Mouse (Mus musculus): ENCODE measurements around the gene Cacng6.

The Cacng6 gene

DNA sequence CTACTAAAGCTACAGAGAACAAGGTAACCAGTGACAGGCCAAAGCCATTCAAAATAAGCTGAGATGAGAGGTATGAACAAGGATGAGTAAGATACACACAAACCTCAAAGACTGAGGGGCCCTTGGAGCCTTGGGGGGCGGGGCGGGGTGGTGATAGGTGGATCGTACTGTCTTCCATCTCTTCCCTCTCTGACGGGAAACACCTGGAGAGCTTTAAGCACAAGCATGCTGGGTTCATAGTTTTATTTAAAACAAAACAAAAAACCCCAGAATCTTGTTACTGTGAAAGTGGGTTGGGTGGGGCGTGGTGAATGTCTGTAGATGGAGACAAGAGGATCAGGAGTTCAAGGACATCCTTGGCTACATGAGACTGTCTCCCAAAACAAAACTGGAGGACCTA is 3.5 kb upstream of the Cacng6 start:
- no peak for DNase-seq (ENCODE audit: low spot score)

DNA sequence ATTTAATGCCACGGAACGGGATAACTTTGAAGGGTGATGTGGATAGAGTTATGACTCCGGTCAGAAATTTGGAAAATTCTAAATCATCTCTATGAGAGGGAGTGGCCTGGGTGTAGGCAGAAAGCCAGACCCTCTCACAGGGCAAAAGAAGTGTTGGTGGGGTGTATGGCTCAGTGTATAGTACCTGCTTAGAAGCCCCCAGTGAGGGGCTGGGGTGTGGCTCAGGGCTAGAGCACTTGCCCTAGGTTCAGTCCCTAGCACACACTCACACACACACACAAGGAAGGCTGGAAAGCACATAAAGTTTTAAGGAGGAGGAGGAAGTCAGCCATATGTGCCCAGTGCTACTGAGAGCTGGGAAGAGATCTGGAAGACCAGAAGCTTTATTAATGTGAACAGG is 2.7 kb upstream of the Cacng6 start:
- no peak for DNase-seq (ENCODE audit: low spot score)

DNA sequence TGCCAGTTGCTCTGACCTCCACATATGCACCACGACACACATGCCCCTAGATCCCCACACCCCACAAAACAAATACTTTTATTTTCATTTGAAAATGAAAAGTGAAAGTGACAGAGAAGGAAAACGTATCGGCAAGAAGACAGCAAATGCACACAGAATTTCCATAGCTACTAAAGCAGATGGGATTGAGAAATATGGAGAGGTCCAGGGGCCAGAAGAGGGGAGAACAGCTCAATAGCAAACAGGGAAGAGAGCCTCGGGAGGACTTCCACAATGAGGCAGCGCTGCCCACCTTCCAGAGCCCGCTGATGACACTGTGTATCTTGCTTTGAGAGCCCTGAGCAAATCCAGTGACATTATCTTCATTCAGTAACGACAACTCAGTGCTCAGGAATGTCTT is 1.9 kb upstream of the Cacng6 start:
- no peak for DNase-seq (ENCODE audit: low spot score)

DNA sequence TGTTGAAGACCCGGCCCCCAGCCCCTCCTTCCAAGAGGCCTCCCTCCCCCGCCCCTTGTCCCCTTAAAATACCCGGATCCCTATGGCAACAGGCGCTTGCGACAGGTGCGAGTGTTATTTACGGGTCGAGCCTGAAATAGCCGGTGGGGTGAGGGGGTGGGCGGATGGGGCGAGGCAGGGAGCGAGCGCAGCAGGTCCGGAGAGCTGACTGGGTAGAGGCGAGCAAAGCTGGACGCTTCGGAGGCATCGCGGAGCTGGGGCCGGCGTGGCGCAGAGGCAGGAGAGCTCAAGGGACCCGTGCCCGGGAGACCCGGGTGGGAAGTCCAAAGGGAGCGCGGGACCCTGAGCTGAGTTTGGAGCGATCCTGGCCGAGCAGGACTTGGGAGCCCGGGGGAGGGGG is 565 bp upstream of the Cacng6 start:
- no peak for DNase-seq (ENCODE audit: low spot score)

DNA sequence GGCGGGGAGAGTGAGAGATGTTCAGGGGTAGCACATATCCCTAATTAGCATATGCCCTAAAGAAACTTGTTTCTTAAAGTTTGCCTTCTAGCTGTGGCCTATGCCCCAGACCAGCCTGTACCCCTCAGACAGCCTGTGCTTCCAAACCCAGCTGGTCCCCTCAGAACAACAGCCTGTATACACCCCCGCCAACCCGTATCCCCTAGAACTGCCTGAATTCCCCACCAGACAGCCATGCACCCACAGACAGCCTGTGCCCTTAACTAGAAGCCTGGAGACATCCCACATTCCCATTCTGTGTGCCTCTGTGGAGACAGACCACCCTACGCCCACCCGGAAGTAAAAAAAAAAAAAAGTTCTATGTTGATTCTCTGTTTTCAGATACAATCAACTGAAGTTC is 1.1 kb downstream of the Cacng6 start:
- DNase-seq (ENCODE audit: low spot score), result no peak

DNA sequence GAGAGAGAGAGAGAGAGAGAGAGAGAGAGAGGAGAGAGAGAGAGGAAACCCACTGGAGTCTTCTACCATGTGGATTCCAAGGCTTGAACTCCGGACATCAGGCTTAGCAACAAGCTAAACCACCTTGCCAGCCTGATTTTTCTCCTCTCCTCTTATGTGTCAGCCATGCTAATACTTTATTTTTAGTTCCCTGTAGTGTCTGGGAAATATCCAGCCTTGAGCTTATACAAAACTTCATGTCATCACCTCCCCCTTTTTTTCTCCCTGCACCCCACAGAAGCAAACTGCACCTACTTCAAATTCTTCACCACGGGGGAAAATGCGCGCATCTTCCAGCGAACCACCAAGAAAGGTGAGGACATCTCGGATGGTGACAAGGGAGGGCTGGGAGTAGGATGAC is 6.2 kb downstream of the Cacng6 start:
- no peak for DNase-seq (ENCODE audit: low spot score)

DNA sequence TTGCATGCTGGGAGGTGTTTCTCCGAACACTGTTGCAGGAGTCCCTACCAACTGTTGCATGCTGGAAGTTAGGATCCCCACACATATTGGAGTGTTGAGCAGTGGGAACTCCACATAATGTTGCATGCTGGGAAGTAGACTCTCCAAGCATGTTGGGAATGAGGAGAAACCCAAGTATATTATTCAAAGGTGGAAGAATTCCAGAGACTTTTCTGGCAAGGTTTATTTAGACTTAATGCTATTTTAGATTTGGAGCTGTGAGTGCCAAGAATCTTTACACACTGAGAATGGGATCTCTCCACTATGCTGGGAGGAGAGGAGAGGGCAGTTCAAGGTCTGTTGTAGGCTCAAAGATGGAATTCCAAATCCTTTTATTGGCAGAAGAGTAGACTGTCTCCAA is 8.1 kb downstream of the Cacng6 start:
- no peak for DNase-seq (ENCODE audit: low spot score)

DNA sequence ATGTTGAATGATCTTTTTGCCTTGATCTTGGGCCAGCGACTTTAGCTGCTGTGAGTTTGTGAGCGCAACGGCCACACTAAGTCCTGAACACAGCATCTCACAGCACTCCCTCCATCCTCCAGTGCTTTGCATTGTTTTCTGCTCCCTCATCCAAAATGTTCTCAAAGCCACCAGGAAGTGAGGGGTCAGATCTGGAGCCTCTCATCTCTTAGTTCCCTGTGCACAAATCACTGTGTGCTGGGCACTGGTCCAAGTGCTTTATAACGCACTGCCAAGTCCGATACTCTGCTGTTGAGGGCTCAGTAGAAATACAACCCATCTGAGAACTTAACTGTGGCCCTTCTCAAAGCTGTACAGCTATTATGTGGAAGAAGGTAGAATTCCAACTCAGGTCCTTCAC is 13.9 kb downstream of the Cacng6 start:
- no peak for DNase-seq (ENCODE audit: low spot score)

DNA sequence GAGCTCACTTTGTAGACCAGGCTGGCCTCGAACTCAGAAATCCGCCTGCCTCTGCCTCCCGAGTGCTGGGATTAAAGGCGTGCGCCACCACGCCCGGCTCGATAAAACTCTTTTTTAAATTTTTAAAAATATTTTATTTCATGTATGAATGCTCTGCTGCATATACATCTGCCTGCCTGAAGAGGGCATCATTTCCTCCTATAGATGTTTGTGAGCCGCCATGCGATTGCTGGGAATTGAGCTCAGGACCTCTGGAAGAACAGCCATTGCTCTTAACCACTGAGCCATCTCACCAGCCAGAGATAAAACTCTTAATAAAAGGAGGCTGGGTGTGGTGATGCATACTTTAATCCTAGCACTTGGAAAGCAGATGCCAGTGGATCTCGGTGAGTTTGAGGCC is 16.0 kb downstream of the Cacng6 start:
- no peak for DNase-seq (ENCODE audit: low spot score)

DNA sequence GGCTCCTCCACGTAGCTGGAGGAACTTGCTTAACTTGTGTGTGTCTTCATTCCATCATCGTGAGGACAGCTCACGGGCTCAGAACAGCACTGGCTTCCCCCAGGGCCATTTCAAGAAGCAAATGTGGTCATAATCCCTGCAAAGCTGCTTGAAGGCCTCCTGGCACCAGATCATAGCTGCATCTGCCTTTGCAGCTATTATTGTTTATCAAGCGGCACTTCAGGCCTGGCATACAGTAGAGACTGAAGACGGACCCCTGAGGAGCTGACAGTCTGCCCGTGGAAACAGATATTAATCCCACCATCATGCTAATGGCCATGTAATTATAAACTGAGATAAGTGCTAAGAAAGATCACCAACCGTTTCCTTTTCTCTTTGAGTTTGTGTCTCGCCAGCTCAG is 16.5 kb downstream of the Cacng6 start:
- no peak for DNase-seq (ENCODE audit: low spot score)

DNA sequence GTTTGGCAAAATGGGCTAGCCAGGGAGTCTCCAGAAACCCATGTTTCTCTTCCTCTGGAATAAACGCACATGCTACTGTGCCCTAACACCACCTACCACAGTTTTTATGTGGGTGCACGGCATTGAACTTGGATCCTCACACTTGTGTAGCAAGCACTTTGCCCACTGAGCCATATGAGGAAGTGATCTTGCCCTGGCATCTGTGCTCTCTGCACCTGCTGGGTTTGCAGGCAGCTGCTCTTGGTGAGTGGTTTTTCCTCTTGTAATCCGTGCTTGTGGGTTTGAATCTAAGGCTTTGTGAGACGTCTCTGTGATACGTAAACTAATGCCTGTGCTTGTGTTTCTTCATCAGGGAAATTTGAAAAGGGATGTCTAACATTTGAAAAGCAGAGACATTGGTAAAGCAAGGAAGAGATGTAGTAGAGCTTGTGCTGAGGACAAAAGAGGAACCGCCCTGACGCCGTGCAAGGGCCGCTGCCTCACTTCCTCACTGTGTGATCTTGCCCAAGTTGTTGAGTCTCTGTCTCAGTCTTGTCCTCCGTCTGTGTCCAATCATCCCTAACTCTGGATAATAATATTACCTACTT is 18.6 kb downstream of the Cacng6 start:
- DNase-seq (ENCODE audit: low spot score), result no peak

DNA sequence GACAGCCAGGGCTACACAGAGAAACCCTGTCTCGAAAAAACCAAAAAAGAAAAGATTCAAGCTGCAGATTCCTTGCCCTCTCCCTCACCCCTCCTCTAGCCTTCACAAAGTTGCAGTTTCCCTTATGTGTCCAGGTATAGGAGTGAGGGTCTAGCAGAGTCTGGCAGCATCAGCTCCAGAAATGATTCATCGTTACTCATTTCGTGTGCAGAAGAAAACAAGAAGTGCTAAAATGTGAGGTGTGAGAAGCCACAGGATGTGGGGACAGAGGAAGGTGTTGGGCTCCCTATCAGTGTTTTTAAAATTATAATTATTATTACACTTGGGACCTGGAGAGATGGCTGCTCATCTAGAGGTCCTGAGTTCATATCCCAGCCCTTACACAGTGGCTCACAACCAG is 20.7 kb downstream of the Cacng6 start:
- DNase-seq (ENCODE audit: low spot score), result no peak

DNA sequence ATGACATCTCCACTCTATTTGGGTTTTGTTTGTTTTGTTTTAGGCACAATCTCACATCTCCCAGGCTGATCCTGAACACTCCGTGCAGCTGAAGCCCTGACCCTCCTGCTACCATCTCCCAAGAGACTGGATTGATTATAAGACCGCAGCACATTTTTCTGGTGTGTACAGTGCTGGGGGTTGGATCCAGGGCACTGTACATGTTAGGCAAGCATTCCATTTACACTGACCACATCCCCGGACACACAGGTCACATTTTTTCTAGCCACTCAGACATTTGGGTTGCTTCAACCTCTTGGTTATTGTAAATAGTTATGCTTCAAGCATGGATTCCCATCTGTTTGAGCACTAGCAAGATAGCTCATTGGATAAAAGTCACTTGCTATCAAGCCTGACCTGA is 22.6 kb downstream of the Cacng6 start:
- DNase-seq (ENCODE audit: low spot score), result no peak

DNA sequence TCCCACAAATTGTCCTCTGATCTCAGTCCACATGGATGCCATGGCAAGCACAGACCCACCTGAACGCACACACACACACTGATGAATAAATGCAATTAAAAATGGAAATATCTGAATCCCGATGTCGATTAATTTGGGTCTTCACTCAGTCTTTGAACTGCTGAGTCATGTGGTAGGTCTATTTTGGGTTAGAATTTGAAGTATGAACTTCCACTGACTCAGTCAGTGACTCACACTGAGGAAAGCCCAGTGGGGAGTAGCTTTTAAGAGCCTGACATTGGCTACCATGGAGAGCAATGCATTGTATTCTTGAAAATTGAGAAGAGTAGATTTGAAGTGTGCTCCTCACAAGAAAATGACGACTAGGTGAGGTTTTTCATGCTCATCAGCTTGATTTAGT is 23.0 kb downstream of the Cacng6 start:
- DNase-seq (ENCODE audit: low spot score), result no peak

DNA sequence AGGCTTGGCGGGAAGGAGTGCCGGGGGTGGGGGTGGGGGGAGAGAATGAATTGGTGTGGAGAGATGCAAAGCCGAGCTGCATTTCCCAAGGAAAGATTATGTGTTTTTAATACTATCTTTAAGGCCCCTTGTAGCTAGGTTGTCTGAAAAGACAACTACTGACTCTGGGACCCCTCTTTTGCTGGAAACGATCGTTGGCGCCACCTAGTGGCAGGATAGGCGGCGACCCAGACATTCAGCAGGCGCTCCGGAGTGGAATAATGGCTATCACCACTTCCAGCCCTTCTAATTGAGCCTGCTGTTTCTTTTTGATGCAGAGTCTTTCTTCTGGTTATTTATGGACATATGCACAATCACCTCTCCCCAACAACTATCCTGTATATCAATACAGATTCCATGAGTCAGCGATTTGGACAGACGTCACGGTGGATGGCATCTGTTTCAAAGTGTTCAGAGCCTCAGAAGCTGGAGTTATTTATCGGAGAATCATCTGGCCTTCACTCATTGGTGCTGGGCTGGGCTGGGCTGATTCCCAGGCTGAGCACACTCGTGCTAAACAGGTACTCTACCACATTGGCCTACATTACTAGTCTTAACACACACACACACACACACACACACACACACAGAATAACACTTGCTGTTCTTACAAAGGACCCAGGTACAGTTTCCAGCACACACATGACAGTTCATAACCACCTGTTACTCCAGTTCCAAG is 24.9 kb downstream of the Cacng6 start:
- peak; percentile 23 for DNase-seq (ENCODE audit: low spot score)

DNA sequence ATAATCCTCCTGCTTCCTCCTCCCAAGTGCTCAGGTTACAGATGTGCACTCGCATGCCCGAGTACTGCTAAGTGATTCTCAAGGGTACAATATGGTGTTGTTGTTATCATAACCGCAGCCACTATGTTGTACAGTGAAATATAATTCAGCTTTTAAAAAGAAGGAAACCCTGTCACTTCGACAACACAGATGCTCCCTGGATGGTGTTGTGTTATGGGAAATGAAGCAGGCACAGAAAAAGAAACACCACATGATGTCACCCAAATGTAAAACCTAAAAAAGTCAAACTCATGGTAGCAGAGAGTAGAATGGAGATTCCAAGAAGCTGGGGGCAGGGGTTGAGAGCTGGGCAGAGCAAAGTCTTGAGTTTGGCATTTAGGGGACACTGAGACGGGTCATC is 26.7 kb downstream of the Cacng6 start:
- no peak for DNase-seq (ENCODE audit: low spot score)

DNA sequence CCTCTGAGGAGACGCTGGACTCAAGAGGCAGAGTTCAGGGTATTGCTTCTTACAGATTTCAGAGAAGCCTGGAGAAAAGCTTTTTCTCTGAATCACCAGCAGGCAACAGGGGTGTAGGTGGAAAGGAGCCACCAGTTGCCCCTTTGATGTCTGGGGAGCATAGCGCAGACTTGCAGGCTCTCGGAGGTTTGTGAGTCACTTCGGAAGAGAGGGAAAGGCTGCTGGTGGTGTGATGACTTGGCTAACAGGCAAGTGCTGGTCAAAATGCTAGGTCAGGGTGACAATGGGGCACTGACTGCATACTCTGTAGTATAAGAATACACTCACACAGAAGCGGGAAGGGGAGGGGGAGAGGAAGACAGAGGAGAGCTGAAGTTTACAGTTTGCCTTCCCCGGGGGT is 27.2 kb downstream of the Cacng6 start:
- no peak for DNase-seq (ENCODE audit: low spot score)

DNA sequence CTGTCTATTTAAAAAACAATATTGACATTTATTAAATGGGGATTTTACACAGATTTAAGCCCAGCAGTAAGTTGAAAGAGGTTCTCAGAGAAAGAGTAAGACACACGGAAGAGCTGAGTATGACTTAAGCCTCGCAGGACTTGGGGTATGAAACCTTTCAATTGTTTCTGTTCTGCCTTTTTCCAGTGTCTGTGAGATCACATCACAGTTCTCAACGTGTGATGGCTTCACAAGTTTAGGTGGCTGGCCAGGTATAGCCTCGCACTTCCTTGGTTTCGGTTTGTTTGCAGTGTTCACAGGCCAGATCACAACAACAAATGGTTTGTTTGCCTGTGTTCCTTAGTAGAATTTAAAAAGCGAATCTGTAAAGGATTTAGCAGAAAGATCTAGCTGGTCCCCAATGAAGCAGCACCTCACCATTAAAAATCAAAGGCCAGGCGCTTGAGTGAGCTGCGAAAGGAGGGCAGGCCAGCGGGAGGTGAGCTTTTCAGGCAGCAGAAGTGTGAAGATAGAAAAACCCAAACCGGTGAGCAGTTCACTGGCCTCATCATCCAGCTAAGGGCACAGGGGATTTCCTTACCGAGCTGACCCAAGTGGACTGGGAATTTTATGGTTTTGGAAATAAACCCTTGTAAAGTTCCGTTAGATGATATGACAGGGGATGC is 29.0 kb downstream of the Cacng6 start:
- DNase-seq (ENCODE audit: low spot score), result no peak

DNA sequence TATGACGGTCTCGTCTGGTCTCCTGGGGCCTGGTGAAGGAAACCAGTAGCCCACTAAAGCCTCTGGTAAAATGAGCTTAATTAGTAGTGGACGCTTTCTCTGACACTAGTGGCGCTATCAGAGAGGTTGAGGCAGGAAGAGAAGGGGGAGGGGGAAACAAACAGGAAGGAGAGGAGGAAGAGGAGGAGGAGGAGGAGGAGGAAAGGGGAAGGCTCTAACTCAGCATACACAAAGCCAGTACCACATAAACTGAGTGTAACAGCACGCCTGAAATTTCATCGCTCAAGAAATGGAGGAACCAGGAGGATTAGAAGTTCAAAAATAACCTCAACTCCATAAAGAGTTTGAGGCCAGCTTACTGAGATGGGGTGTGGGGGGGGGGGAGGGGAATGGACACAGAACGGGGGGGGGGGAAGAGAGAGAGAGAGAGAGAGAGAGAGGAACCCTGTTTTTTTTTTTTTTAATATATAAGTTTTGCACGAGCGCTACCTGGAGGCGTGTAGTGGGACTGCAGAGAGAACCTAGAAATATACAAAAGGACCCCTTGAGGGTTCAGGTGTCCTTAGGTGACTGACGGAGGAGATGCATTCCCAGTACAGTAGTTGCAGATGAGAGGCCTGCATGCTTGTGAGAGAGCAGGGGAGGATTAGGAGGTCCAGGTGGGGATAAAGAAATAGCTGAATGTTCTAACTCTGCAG is 29.6 kb downstream of the Cacng6 start:
- no peak for DNase-seq (ENCODE audit: low spot score)

DNA sequence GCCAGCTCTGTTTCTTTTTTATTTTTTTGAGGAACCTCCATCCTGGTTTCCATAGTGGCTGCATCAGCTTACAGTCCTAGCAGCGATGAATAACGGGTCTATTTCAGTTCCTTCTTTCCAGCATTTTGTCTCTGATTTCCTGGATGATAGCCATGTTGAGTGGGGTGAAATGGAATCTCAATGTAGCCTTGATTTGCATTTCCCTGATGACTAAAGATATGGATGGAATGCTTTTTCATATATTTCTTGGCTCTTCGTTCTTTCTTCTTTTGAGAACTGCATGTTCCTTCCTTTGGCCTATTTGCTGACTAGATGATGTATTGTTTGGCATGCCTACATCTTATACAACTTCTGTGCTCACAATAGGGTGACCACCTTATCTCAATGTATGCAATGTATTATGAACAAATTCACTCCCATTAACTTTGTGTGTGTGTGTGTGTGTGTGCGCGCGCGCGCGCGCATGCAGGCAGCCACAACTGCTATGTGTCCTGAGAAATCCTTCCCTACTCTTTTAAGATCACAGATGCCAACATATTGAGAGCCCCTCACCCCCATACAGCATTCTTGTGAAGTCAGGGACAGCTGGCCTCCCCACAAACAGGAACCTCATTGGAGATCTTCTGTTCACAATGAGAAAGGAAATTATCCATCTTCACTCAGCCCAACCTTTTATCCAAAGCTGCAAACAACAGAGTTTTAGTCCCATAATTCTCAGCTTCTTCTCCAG is 33.3 kb downstream of the Cacng6 start:
- DNase-seq (ENCODE audit: low spot score), result no peak

DNA sequence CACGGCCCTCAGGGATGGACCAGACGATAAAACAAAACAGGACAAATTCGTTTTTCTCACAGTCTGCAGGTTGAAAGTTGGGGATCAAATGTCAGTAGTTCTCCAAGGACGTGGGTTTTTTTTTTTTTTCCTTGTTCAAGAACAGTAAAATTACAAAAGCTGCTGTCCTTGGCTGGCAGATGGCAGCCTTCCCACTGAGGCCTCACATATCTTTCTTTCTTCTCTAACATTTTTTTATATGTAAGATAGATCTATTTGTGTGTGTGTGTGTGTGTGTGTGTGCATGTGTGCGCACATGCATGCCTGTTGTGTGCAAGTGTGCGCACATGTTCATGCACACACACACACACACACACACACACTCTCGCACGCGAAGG is 33.8 kb downstream of the Cacng6 start:
- no peak for DNase-seq (ENCODE audit: low spot score)

DNA sequence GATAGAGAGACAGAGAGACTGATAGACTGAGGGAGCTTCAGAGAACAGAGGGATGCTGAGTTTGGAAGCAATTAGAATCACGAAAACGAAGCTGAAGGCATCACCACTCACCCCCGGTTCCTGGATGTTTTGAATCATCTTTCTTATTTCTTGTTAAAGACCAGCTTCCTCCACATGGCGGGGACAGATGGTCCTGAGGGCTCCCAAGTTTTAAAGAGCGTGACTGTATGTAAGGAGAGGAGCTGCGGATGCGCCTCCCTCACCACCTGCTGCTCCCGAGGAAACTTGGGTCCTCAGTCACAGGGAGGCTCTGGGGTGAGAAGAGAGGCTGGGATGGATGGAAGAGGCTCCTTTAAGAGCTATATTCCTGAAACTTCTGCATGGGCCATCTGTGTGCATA is 36.3 kb downstream of the Cacng6 start:
- no peak for DNase-seq (ENCODE audit: low spot score)

DNA sequence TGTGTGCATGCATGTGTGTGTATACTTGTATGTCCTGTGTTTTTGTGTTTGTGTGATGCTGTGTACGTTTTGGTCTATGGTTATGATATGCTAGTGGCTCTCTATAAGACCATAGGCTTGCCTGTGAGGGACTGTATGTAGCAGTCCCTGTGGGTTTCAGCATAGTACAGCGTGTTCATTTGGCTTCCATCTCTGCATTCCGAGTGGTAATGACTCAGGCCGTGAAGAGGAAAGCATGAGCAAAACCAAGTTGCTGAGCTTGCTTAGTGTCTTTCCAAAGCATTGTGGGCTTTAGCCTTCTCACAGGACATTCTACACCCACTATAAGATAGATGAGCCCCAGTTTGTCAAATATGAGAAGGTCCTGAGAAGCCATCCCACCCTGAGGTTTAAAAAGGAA is 39.3 kb downstream of the Cacng6 start:
- DNase-seq (ENCODE audit: low spot score), result no peak
